Mouse (Mus musculus): ENCODE measurements around the gene Lpar1. TPM values are rescaled to one million over a fixed set of nuclear protein-coding genes. Genes with fewer than 3 reads are reported as not detected.

Lpar1 gene
- polyA plus RNA-seq, 2 experiments = 90.8 to 161 TPM

- peak; percentile 38 for ATAC-seq (ENCODE audit: low FRiP score, low read depth)
- Histone ChIP-seq H3K4me2 (replicated peaks; ENCODE audit: low read depth, low read length, severe bottlenecking) (no peak overlapping the region), H3K27me3 (ENCODE audit: control insufficient read depth, insufficient read depth, low read length) (no peaks in the 10 kb centered on the region), H3K9ac (ENCODE audit: low read depth, low read length, severe bottlenecking) (no peak overlapping the region), H3K9me3 (ENCODE audit: control insufficient read depth, low read length) (no peaks in the 10 kb centered on the region), H3K27ac (replicated peaks; ENCODE audit: low read depth, low read length) (peak overlapping the region; percentile 59; the same call in 1 of the 2 replicates), H3K36me3 (ENCODE audit: control insufficient read depth, insufficient read depth, low read length) (peaks cover 22% of the 10 kb centered on the region), H3K4me1 (ENCODE audit: control insufficient read depth, insufficient read depth, low read length) (0 out of 2 replicates have a peak, but pooled peaks cover 6% of the 10 kb centered on the region), H3K4me3 (replicated peaks; ENCODE audit: low read length) (no peak overlapping the region)
- peak; percentile 52 for DNase-seq (ENCODE audit: low spot score)
- no peak for TF ChIP-seq POLR2A (IDR thresholded peaks at IDR 0.05; ENCODE audit: borderline replicate concordance, extremely low read depth, insufficient read depth, insufficient read length)
- WGBS = 60% methylated on average over 4 of the region's 4 CpGs
These were observed 82.3 kb downstream of the Lpar1 start for GRCm38 (mm10) chr4:58471203-58471910.

GRCm38 (mm10) chr4:58469651-58470592 lies 83.8 kb downstream of the Lpar1 start:
- Histone ChIP-seq H3K27ac (replicated peaks; ENCODE audit: low read depth, low read length) (0 out of 2 replicates have a peak overlapping the region, but pooled peaks have one; percentile 39), H3K4me2 (replicated peaks; ENCODE audit: low read depth, low read length, severe bottlenecking) (no peak overlapping the region), H3K36me3 (ENCODE audit: control insufficient read depth, insufficient read depth, low read length) (peaks cover 16% of the 10 kb centered on the region), H3K4me3 (replicated peaks; ENCODE audit: low read length) (no peak overlapping the region), H3K9ac (ENCODE audit: low read depth, low read length, severe bottlenecking) (no peak overlapping the region), H3K27me3 (ENCODE audit: control insufficient read depth, insufficient read depth, low read length) (no peaks in the 10 kb centered on the region), H3K9me3 (ENCODE audit: control insufficient read depth, low read length) (no peaks in the 10 kb centered on the region), H3K4me1 (ENCODE audit: control insufficient read depth, insufficient read depth, low read length) (0 out of 2 replicates have a peak, but pooled peaks cover 6% of the 10 kb centered on the region)
- 86% methylated on average over 5 of the region's 5 CpGs for WGBS
- DNase-seq (ENCODE audit: low spot score) = no peak
- no peak for ATAC-seq (ENCODE audit: low FRiP score, low read depth)
- TF ChIP-seq POLR2A (IDR thresholded peaks at IDR 0.05; ENCODE audit: borderline replicate concordance, extremely low read depth, insufficient read depth, insufficient read length) = no peak

- peak; percentile 28; the same call in 1 of the 2 replicates for ATAC-seq (ENCODE audit: low FRiP score, low read depth)
These were observed 84.7 kb downstream of the Lpar1 start for GRCm38 (mm10) chr4:58469035-58469434.

GRCm38 (mm10) chr4:58465586-58465985 lies 88.1 kb downstream of the Lpar1 start:
- no peaks in the 10 kb centered on the region for H3K9me3 ChIP-seq (ENCODE audit: control insufficient read depth, low read length)
- no peak overlapping the region for H3K4me3 ChIP-seq (replicated peaks; ENCODE audit: low read length)
- 89% methylated on average over 5 of the region's 5 CpGs for WGBS
- peaks cover 12% of the 10 kb centered on the region; the same call in 1 of the 2 replicates for H3K4me1 ChIP-seq (ENCODE audit: control insufficient read depth, insufficient read depth, low read length)
- peaks cover 7% of the 10 kb centered on the region; the same call in 1 of the 2 replicates for H3K36me3 ChIP-seq (ENCODE audit: control insufficient read depth, insufficient read depth, low read length)
- no peak overlapping the region for H3K27ac ChIP-seq (replicated peaks; ENCODE audit: low read depth, low read length)
- no peak overlapping the region for H3K9ac ChIP-seq (ENCODE audit: low read depth, low read length, severe bottlenecking)
- no peak overlapping the region for H3K4me2 ChIP-seq (replicated peaks; ENCODE audit: low read depth, low read length, severe bottlenecking)
- H3K27me3 ChIP-seq (ENCODE audit: control insufficient read depth, insufficient read depth, low read length) = no peaks in the 10 kb centered on the region
- ATAC-seq (ENCODE audit: low FRiP score, low read depth) (no peak), DNase-seq (ENCODE audit: low spot score) (no peak)
- TF ChIP-seq POLR2A (IDR thresholded peaks at IDR 0.05; ENCODE audit: borderline replicate concordance, extremely low read depth, insufficient read depth, insufficient read length) = no peak

More at GRCm38 (mm10) chr4:58469035-58469434, 84.7 kb downstream of the Lpar1 start:
- 63% methylated on average over 7 of the region's 7 CpGs for WGBS
- Histone ChIP-seq H3K27ac (replicated peaks; ENCODE audit: low read depth, low read length) (peak overlapping the region; percentile 39; the same call in 1 of the 2 replicates), H3K4me1 (ENCODE audit: control insufficient read depth, insufficient read depth, low read length) (peaks cover 12% of the 10 kb centered on the region; the same call in 1 of the 2 replicates), H3K36me3 (ENCODE audit: control insufficient read depth, insufficient read depth, low read length) (peaks cover 10% of the 10 kb centered on the region), H3K9ac (ENCODE audit: low read depth, low read length, severe bottlenecking) (no peak overlapping the region), H3K4me2 (replicated peaks; ENCODE audit: low read depth, low read length, severe bottlenecking) (no peak overlapping the region), H3K27me3 (ENCODE audit: control insufficient read depth, insufficient read depth, low read length) (no peaks in the 10 kb centered on the region), H3K4me3 (replicated peaks; ENCODE audit: low read length) (no peak overlapping the region), H3K9me3 (ENCODE audit: control insufficient read depth, low read length) (no peaks in the 10 kb centered on the region)
- TF ChIP-seq POLR2A (IDR thresholded peaks at IDR 0.05; ENCODE audit: borderline replicate concordance, extremely low read depth, insufficient read depth, insufficient read length) = no peak
- peak; percentile 66 for DNase-seq (ENCODE audit: low spot score)
